Mouse (Mus musculus) left cerebral cortex, adult 18-20 months (tissue): ENCODE results near the gene E330017A01Rik. TPM values are rescaled to one million over a fixed set of nuclear protein-coding genes. Genes with fewer than 3 reads are reported as not detected.

Experiments used
- DNase-seq, 2 experiments: peaks; one replicate each; pipeline ENCODE4 v3.0.0; 2021 to 2022; ENCODE audit warnings: low spot score in 2 of 2, mixed read lengths in 1 of 2
- total RNA-seq, 2 experiments: library from RNA; stranded (reverse); gene quantifications; 2 replicates each; pipeline ENCODE4 v1.2.3; 2021

The E330017A01Rik gene
- total RNA-seq, 2 experiments from 2014 or later, result not detected

- no peak for DNase-seq
Measured at GRCm38 (mm10) chr16:58663816-58664215, 25.3 kb upstream of the E330017A01Rik start.

- no peak for DNase-seq
Measured at GRCm38 (mm10) chr16:58663021-58663420, 24.5 kb upstream of the E330017A01Rik start.

- DNase-seq, result no peak
Measured at GRCm38 (mm10) chr16:58662287-58662791, 23.8 kb upstream of the E330017A01Rik start.

- no peak for DNase-seq
Measured at GRCm38 (mm10) chr16:58661826-58662225, 23.3 kb upstream of the E330017A01Rik start.

DNA sequence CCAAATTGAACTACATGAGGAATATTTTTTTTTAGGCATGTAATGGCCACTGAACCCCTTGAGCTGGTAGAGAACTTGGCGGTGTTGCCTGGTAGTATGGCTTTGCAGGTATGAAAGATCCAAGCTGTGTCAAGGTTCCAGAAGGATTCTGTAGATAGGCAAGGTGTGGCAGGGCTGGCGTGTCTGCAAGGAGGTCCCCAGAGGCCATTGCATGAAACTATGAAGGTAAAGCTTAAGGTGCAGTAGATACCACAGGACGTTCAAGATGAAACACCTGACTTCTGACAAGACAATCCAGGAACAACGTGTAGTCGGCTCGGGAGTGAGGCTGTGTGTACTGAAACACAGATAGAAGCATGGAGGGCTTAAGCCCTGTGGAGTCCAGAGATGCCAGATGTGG is 20.1 kb upstream of the E330017A01Rik start:
- DNase-seq, result no peak

- DNase-seq, result no peak
Measured at GRCm38 (mm10) chr16:58656526-58656925, 18.0 kb upstream of the E330017A01Rik start.

- DNase-seq, result no peak
Measured at GRCm38 (mm10) chr16:58655751-58656150, 17.2 kb upstream of the E330017A01Rik start.

- no peak for DNase-seq
Measured at GRCm38 (mm10) chr16:58649979-58650378, 11.4 kb upstream of the E330017A01Rik start.

- no peak for DNase-seq
Measured at GRCm38 (mm10) chr16:58638016-58638415, 523 bp downstream of the E330017A01Rik start.

- DNase-seq, result no peak
Measured at GRCm38 (mm10) chr16:58637448-58637847, 1.1 kb downstream of the E330017A01Rik start.

DNA sequence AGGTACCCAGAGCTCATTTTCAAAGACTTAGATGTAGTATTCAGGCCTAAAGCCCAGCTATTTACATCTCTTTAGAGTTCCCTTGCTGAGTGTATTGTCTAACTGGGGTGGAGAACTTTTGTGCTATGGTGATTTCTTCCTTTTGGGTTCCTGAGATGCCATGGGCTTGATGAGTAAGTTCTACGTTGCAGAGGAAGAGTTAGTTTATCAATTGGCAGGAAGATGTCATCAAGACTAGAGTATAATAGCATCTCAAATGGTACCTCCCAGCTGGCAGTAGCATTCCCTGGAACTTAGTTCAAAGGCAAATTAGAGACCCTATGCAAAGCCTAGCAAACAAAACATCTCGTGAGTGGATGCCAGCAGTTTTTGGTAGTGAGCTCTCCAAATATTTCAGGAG is 2.7 kb downstream of the E330017A01Rik start:
- no peak for DNase-seq

DNA sequence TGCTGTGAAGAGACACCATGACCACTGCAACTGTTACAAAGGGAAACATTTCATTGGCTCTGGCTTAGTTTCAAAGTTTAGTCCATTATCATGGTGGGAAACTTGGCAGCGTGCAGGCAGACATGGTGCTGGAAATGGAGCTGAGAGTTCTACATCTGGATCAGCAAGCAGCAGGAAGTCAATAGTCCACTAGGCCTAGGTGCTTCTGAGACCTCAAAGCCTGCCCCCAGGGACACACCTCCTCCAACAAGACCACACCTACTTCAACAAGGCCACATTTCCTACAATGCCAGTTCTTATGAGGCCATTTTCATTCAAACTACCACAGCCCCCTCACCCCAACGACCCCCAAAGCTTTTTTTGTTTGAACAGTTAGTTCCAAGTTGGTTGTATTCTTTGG is 8.8 kb downstream of the E330017A01Rik start:
- DNase-seq, result no peak

GRCm38 (mm10) chr16:58628968-58629367 is 9.6 kb downstream of the E330017A01Rik start:
- DNase-seq, result no peak

GRCm38 (mm10) chr16:58628336-58628680 is 10.2 kb downstream of the E330017A01Rik start:
- no peak for DNase-seq

GRCm38 (mm10) chr16:58627597-58628335 is 10.8 kb downstream of the E330017A01Rik start:
- no peak for DNase-seq

DNA sequence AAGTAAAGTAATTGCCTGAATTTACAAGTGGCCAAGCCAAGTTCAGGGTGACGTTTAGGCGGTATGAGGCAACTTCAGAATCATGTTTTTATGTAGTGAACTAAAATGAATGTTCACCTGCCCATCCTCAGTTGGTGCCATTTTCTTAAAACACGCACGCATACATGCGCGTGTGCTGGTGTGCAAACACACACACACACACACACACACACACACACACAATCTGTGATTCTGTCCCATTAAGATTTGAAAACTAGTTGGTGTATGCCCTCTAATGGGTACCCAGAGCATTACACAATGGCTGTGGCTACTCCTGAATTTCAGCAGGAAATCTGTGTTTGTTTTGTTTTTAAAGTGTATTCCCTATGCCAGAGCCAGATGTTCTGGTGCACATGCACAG is 14.6 kb downstream of the E330017A01Rik start:
- peak; percentile 29 to 47 for DNase-seq

DNA sequence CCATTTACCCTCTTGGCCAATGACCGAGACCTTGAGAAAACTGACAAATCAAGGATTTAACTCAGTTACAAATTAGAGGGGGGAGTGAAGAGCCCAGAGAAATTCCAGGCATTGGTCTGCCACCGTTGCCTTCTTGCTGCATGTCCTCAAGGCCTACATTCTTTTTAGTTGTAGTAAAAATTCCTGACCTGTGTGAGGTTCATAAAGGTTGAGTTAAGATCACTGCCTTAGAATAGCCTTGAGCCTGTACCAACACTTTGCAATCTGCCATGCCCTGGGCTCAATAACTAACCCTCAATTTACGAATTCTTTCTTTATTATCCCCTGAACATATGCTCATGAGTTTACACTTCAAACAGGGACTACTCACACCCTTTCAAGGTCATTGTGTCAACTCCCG is 15.4 kb downstream of the E330017A01Rik start:
- DNase-seq, result no peak

GRCm38 (mm10) chr16:58622377-58622776 is 16.2 kb downstream of the E330017A01Rik start:
- no peak for DNase-seq

GRCm38 (mm10) chr16:58617346-58617745 is 21.2 kb downstream of the E330017A01Rik start:
- DNase-seq, result no peak

DNA sequence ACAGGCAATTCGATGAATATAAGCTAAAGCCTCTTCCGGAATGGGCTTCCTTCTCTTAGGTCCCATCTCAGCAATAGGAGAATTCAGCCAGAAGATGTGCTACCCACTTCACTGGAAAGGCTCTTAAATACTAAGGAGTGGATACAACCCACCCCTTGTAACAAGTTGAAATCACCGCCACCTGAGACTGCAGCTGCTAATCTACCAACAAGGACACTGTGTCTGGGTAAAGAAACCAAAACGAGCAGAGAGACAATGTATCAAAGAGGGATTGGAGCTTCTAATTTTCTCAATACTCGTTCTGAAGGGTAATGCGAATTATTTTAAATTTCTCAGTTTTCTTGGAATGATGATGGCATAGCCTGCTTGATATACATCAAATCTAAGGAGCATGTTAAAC is 21.7 kb downstream of the E330017A01Rik start, which contains the start of gene Gm813:
Gene Gm813 (minus strand): TSS at position 101 of the 400 bp plus-strand sequence.
- no peak for DNase-seq

GRCm38 (mm10) chr16:58612969-58613368 is 25.6 kb downstream of the E330017A01Rik start:
- DNase-seq, result no peak

DNA sequence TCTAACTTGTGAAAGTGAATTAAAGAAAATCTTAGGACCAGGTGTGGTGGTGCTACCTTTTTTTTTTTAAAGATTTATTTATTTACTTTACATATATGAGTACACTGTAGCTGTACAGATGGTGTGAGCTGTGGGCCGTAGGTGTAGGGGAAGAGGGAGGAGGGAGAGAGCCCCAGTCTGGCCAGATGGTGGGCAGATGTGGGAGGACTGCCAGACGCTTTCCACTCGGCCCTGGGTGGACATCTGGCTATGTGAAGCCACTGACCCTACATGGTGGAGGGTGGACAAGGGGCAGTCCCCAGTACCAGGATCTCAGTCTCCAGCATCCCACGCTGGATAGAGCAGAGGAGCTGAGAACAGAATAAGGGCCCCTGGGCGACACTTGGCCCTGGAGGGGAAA is 31.4 kb downstream of the E330017A01Rik start:
- DNase-seq, result no peak

DNA sequence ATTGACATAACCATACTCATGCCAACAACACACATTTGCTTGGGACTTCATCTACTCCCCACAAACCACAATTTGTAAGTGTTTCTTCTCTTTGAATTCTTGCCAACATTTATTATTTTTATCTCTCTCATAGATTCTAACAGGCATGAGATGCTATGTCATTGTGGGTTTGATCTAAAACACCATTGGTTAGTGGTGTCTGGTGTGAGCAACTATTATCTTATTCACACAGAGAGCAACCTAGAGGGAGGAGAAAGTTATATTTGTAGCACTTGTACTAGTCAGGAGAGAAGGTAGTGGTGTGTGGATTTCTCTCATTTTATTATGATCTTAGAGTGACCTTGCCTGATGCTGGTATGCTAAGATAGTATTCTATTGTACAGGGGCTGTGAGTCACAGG is 33.9 kb downstream of the E330017A01Rik start:
- DNase-seq, result no peak
